Mouse (Mus musculus): ENCODE results near the gene Numbl.
"Not testable (repeated sequence)": the region's sequence is repeated elsewhere in the genome, so short reads cannot be mapped to it uniquely, and the experiment has no call there.

Numbl gene

DNA sequence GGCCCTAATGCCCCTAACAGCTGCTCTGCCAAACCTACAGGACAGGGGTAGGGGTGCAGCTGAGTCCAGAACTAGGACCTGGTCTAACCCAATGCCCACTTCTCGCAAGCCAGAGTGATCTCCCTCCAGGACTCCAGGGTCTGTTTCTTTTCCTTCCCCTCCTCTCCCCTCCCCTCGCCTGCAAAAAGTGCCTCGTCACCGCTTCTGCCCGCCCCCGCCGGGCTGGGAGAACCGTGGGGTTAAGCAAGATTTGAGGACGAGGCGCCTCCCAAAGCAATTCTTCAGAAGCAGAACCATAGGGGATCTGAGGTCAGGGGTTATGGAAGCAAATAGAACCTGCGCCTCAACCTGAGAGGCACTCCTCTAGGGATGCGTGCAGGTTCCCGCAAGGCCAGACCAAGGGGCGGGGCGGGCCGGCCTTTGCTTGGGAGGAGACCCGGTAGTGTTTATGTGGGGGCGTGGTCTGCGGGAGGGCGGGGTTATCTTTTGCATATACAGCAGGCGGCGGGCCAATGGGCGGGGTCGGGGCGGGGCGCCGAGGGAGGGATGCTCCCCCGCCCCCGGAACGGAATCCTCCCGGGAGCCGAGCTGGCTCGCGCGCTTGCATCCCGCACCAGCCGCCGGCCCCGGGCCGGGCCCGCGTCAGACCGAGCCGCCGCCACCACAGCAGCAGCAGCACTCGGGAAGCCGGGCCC, at the start of gene Numbl:
Gene Numbl (plus strand): TSS at position 229 of the 695 bp plus-strand sequence.
- DNase-seq (ENCODE audit: extremely low read depth, insufficient read length, low spot score) = peak; percentile 88

DNA sequence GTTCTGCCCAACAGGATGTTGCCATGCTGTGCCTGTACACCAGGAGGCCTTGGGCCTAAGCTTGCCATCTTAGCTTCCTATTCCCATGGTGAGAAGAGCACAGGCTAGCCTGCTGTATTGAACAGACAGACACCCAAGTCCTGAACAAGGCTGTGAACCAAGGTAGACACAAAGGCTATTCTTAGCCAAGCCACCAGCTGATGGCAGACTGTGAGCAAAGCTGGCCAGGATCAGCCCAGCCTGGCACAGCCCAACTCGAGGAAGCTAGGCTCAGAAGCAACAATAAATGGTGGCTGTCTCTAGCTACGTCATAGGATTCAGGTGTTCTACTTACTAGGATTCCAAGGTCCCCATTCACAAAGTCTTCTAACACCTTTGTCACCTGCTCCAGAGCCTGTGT, 45.6 kb upstream of the Numbl start:
- no peak for DNase-seq (ENCODE audit: extremely low read depth, insufficient read length, low spot score)

DNA sequence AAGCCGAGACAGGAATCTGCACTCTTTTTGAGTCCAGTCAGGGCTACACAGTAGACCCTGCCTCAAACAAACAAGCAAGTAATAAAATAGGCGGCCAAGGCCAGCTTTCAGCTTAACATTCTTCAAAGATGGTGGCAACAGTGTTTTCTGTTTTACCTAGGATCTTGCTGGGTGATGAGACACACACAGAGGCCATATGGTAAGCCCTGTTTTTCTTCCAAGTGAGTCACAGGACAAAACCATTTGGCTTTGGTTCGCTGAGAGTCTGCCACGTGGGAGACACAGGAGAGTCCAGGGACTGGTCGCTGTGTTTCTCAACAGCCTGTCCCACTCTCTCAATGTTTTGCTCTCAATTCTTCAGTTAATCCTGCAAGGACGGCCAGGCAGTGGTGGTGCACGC, 39.6 kb upstream of the Numbl start:
- peak; percentile 71 for DNase-seq (ENCODE audit: extremely low read depth, insufficient read length, low spot score)

DNA sequence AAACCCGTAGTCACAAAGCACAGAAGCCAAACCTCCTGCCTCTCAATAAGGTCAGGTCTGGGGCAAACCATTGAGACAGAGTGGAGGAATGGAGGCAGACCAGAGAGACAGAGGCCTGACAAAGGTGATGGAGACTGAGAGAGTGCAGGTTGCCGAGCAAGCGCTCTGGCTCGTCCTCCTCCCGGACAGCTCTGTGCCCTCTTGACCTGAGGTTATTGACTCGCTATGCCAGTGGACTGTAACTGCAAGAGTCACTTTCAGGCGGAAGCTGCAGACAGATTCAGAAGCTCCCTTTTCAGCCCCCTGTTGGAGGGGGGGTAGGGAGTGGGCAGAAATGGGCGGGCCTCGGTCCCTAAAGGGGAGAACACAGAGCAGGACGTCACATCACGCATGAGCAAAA, 38.3 kb upstream of the Numbl start:
- no peak for DNase-seq (ENCODE audit: extremely low read depth, insufficient read length, low spot score)

DNA sequence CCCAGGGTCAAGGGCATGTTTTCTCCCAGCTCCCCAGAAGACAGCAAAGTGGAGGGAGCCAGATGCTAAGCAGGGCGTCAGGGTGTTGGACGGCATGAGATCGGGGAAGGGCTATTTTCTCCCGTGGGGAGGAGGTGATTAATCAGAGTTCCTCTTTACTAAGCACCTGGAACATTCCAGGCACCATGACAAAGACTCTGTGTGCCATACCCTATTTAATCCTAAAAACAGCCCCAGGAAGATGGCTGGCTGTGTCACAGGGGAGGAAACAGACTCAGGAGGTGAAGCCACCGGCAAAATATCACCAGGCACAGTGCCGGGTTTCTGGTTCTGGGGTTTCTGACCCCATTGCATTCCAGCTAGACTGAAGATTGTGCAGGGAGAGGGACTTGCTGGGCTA, 36.3 kb upstream of the Numbl start:
- DNase-seq (ENCODE audit: extremely low read depth, insufficient read length, low spot score) = no peak

DNA sequence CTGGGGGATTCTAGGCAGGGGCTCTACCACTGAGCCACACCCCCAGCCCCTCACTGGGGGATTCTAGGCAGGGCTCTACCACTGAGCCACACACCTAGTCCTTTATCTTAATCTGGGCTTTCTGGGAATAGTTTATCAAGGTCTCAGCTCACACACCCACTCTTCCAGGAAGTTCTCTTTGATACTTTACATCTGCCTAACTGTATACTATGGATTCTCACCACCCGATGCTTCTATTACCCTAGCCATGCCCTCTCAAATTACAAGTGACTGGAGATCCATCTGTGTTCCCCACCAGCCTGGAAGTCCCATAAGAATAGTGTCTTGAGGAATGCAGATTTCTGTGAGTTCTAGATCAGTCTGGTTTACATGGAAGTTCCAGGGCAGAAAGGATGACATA, 35.7 kb upstream of the Numbl start:
- no peak for DNase-seq (ENCODE audit: extremely low read depth, insufficient read length, low spot score)

DNA sequence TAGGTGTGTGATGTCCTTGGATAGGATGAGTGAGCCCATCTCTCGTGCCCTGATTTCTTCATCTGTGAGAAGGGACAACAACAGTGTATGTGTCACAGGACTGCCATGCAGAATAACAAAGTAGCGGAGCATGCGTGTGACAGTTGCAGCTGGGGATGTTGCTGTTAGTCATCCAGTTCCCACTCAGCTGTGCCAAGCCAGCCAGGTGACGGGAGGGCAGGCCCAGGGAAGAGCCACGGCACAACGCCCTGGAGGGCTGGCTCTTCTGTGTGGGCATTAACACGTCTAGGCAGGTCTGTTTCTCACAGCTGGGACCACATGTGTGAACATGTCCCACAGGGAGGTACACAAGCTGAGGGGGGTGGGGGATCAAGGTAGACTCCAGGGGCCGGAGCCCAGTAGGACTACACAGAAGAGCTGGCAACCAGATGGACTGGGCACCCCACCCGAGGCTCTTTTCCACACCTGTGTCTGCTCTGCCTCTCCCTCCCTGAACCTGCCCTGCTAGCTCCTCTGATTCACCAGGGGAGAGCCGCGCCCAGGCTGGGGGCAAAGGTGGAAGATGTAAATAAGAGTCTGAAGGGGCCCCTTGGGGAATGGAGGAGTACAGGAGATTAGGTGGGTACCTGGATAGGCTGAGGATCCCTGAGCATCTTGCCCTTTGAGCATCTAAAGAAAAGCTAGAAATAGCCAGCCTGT, 33.2 kb upstream of the Numbl start:
- DNase-seq (ENCODE audit: extremely low read depth, insufficient read length, low spot score) = peak; percentile 41

DNA sequence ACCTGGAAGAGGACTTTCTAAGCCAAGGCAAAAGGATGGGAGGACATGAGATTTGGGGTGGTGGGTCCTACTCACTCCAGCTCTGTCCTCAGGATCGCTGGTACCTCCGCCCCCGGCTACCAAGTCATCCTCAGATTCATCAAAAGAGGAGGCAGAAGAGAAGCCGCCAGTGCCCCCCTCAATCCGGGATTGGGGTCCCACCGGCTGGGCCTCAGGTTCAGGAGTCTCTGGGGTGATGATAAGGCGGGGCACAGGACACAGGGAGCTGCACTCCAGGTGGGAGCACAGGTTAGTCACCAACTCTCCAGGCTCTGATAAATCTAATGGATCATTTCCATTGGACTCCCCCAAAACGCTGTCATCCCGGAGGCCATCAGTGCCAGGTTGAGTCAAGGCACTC, 31.0 kb upstream of the Numbl start:
- no peak for DNase-seq (ENCODE audit: extremely low read depth, insufficient read length, low spot score)

DNA sequence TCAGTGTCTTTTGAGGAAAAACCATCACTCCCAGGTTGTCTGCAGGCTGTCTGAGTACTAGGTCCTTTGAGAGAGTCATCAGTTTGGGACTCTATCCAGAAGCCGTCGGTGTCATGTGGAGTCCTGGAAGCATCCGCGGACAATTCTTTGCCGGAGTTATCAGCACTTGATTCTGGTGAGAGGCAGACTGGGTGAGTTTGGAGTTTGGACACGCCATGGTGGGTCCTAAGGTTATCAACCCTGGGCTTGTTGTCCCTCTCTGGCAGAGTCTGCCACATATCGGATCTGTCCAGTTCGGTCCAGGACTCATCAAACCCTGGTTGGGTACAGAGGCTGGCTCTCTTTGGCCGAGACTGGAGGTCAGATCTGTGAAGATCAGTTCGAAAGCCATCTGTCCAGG, 30.6 kb upstream of the Numbl start:
- no peak for DNase-seq (ENCODE audit: extremely low read depth, insufficient read length, low spot score)

DNA sequence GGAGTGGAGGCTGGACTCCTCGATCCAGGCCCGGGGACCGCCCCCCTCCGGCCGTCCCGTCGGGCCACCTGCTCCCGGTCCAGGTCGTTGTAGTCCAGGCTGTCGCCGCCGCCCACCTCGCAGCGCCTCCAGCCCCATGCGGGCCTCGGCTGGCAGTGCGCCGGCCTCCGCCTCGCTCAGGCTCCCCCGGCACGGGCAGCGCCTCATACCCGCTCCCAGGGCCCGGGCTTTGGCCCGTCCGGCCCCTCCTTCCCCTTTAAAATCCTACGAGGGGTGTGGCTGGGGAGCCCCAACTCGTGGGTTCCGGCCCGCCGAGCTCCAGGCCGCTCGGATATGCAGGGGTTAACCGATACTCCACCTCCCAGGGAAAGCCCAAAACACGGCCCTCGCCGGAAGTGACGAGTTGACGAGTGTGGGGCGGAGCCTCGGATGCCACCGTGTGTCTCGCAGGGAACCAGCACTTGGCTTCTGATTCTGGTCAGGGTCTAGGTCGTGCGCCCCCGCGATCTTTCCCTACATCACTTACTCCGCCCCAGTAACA, 29.9 kb upstream of the Numbl start, which contains the start of gene Itpkc:
Gene Itpkc (minus strand): TSS at position 381 of the 541 bp plus-strand sequence.
- DNase-seq (ENCODE audit: extremely low read depth, insufficient read length, low spot score) = peak; percentile 89

DNA sequence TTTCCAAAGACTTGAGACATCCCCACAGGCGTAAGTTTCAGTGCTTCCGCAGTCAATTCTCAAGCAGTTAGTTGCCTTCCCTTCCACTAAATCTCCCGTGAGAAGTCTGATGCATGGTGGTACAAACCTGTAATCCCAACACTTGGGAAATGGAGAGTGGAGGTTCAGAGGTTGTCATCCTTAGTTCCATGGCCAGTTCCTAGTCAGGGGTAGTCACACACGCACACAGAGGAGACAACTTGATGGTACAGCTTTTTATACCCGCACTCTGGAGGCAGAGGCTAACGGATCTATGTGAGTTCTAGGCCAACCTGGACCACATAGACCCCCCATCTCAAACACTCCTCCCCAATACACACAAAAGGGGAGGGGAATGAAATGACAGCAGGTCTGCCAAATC, 29.4 kb upstream of the Numbl start:
- DNase-seq (ENCODE audit: extremely low read depth, insufficient read length, low spot score) = no peak

DNA sequence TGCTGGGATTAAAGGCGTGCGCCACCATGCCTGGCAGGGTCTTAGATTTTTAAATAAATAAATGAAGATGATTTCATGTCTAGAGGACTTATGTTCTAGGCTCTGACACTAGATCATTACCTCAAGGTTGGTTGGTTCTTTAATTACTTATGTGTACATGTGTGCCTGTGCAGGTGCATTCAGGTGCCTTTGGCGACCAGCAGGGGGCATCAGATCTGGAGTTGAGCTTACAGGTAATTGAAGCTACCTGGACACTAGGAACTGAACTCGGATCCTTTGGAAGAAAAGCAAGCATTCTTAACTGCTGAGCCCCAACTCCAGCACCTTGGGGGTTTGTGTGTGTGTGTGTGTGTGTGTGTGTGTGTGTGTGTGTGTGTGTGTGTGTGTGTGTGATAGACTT, 27.5 kb upstream of the Numbl start:
- no peak for DNase-seq (ENCODE audit: extremely low read depth, insufficient read length, low spot score)

DNA sequence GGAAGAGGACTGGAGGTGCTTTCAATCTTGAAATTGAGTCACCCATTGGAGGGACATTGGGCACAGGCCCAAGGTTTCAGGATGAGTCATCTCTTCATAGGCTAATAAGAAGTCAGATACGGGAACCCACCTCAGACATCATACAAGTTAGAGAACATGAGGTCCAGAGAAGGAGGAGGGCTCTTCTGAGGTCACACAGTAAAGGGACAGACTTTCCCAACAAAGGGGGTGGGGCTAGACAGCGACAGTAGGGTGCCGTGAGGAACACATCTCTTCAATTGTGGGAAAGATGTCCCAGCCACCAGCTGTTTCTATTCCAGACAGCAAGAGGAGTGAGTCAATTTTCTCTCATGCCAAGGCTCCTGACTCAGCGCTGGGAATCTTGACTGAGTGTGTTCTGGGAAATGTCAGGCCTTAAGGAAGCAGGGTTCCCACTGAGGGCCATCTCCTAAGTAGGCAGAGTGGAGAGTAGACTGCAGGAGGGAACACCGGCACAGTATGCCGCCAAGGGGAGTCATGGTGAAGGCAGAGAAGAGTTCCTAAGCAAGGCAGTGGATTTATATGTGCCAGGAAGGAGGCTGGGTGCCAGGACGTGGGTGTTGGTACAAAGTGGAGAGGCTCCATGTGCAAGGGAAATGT, 26.4 kb upstream of the Numbl start:
- peak; percentile 77 for DNase-seq (ENCODE audit: extremely low read depth, insufficient read length, low spot score)

DNA sequence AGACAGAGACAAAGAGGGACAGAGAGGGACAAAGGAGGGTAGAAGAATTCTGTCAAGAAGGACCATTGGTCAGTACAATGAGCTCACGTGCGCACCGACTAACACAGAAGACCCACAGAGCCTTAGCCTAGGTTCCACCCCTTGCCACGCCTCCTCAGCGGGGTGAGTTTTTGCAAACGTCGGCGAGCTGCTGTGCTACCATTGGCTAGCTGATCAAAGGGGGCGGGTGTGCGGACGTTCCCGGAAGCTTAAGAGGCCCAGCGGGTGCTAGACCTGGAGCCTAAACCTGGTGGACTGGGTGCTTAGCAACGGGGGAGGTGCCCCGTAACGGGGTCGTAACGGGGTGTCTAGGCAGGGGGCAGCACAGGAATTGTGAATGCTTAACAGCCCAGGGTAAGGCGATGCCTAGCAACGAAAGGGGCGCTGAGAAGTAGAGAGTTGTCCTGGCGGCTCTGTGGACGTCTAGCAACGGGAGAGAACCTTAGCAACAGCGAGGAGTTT, 25.4 kb upstream of the Numbl start, which contains the start of gene Coq8b:
Gene Coq8b (plus strand): TSS at position 243 of the 501 bp plus-strand sequence.
- peak; percentile 90 for DNase-seq (ENCODE audit: extremely low read depth, insufficient read length, low spot score)

DNA sequence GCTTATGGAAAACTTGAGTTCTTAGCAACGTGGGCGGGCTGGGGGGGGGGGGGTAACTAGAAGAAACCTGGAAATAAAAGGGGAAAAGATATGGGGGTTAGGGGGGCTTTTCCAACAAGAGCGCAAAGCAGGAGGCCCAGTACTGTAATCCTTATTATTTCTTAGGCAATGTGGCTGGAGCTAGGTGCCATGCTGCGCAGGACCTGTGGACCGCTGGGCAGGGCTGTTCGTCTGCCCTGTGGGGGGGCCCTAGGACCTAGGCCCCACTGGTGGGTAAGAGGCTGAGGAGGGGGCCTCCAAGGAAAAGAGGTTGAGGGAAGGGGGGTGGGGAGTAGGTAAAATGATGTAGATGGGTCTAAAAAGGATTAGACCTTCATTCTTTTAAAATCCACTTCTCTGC, 24.9 kb upstream of the Numbl start:
- no peak for DNase-seq (ENCODE audit: extremely low read depth, insufficient read length, low spot score)

DNA sequence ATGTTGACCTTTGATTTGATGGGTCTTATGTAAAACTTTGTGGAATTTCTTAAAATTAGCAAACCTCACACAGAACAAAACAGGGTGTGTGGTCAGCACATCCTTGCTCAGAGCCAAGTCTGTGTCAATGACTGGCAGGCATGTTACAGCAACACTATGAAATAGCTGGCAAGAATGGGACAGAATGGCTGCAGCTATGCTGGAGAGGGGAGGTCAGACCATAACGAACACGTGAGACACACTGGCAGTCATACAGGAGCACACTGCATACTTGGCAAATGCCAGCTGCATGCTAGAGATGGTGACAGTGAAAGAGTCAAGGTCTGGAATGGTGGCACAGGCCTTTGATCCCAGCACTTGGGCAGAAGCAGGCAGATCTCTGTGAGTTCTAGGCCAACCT, 22.5 kb upstream of the Numbl start:
- no peak for DNase-seq (ENCODE audit: extremely low read depth, insufficient read length, low spot score)

DNA sequence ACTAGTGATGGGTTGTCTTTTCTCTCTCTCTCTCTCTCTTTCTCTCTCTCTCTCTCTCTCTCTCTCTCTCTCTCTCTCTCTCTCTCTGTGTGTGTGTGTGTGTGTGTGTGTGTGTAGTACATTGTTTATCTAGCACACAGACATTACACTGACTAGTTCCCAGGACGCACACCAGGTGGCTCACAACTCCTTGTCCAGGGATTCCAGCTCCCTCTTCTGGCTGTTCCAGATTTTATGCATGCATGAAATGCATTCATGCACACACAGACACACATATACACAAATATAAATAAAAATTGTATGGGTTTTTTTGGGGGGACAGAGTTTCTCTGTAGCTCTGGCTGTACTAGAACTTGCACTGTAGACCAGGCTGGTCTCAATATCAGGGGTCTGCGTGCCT, 20.7 kb upstream of the Numbl start:
- no peak for DNase-seq (ENCODE audit: extremely low read depth, insufficient read length, low spot score)

DNA sequence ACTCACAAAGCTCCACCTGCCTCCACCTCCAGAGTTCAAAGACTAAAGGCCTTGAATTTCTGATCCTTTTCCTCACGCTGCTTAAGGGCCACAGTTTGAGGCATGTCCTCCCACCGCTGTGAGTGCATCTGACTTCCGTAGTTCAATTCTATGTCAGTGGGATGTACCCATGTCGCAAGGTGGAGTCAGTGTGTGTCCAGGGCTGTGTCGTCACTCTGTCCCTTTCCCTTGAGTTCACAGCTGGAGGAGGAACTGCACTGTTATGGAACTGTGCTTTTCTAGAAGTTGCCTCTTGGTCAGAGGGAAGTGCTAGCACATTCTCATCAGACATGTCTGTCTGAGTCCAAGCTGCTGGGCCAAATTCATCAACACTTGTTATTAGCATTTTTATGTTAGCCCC, 19.7 kb upstream of the Numbl start:
- no peak for DNase-seq (ENCODE audit: extremely low read depth, insufficient read length, low spot score)

DNA sequence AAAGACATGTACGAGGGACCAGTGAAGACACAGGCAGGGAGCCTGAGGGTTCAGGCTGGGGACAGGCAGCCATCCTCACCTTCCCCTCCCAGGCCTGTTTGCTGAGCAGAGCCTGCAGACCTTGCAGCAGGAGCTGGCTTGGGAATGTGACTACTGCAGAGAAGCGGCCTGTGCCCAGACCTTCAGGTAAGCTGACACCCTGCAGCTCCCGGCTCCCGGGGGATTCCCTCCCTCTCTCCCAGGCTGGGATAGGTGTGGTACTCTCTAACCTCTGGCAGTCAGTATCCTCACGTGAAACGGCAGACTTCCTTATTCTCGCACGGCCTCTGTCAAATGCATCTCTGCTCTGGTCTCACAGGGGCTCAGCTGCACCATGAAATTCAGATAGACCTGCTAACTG, 15.0 kb upstream of the Numbl start:
- DNase-seq (ENCODE audit: extremely low read depth, insufficient read length, low spot score) = no peak

DNA sequence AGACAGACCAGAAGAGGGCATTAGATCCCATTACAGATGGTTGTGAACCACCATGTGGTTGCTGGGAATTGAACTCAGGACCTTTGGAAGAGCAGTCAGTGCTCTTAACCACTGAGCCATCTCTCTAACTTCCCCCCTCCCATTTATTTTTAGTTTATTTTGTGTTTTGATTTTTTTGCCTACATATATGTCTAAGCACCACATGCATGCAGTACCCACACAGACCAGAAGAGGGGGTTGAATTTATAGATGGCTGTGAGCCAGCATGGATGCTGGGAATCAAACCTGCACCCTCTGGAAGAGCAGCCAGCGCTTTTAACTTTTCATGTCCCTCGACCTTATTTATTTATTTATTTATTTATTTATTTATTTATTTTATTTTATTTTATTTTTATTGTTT, 14.1 kb upstream of the Numbl start:
- not testable (repeated sequence) for DNase-seq (ENCODE audit: extremely low read depth, insufficient read length, low spot score)

DNA sequence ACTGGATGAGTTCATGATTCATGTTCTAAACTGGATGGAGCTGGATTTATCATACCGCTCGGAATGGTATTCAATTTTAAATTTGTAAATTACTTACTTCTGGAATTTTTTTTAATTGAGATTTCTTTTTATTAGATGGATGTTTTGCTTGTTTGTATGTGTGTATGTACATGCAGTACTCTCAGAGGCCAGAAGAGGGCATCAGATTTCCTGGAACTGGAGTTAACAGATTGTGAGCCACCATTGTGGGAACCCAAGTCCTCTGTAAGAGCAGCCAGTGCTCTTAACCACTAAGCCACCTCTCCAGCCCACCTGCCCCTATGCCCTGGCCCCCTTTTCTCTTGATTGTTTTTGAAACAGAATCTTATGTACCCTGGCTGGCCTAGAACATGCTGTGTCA, 9.1 kb upstream of the Numbl start:
- DNase-seq (ENCODE audit: extremely low read depth, insufficient read length, low spot score) = no peak

All from 3134 (cell line).